Mouse (Mus musculus): ENCODE results near the gene Zbtb20. TPM values are rescaled to one million over a fixed set of nuclear protein-coding genes. Genes with fewer than 3 reads are reported as not detected.

Gene Zbtb20
- polyA plus RNA-seq, 1 experiment: 0.13 TPM

DNA sequence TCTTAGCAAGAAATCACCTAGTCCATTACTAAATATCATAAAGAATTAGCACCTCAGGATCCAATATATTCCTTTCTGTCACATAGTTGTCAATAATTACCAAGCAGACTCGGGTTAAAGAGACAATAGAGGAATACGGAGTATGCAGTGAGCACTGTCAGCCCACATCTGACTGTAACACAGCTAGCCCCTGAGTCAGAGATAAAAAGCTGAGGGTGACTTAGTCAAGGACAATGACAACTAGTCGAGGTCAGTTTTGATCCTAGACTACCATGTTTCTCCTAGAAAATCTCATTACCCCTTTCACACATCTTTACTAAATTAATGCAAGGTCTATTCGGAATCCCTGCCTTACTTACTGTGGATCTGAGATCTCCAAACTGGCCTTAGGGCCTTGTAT lies 465.0 kb downstream of the Zbtb20 start:
- Histone ChIP-seq H3K4me1 (ENCODE audit: control insufficient read depth) (no peaks in the 10 kb centered on the region), H3K27me3 (ENCODE audit: control insufficient read depth) (no peaks in the 10 kb centered on the region), H3K36me3 (ENCODE audit: control insufficient read depth) (no peaks in the 10 kb centered on the region), H3K9me3 (ENCODE audit: control insufficient read depth, low read length) (no peaks in the 10 kb centered on the region), H3K4me3 (replicated peaks) (no peak overlapping the region)
- TF ChIP-seq TAL1 (IDR thresholded peaks at IDR 0.05; ENCODE audit: low read length): no peak
- TF ChIP-seq GATA1 (IDR thresholded peaks at IDR 0.05; ENCODE audit: low read length): no peak

DNA sequence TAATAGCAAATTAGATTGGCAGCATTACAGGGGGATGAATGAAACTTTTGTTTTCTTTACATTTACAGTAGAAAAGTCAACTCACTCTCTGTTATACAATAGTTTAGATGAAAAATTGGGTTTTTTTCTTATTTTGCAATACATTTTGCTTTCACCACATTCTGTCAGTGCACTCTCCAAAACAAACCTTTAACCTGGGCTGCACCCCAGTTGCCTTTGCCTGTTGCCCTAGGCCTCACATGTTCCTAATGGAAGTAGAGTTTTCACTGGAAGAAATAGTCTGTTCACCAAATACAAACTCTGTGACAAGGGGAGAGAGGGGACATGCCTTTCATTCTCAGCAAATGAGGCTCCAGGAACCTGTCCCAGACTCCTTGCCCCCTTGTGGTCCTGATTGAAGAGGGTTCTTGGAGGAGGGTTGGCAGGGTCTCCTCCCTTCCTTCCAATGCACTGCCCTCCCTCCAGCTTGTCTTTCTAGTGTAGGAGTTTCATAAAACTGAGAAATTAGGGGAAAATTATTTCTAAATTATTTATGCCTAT lies 466.3 kb downstream of the Zbtb20 start:
- Histone ChIP-seq H3K4me3 (replicated peaks) (no peak overlapping the region), H3K27me3 (ENCODE audit: control insufficient read depth) (no peaks in the 10 kb centered on the region), H3K4me1 (ENCODE audit: control insufficient read depth) (no peaks in the 10 kb centered on the region), H3K9me3 (ENCODE audit: control insufficient read depth, low read length) (no peaks in the 10 kb centered on the region), H3K36me3 (ENCODE audit: control insufficient read depth) (no peaks in the 10 kb centered on the region)
- no peak for TF ChIP-seq TAL1 (IDR thresholded peaks at IDR 0.05; ENCODE audit: low read length)
- TF ChIP-seq GATA1 (IDR thresholded peaks at IDR 0.05; ENCODE audit: low read length): no peak

GRCm38 (mm10) chr16:43346094-43346493 lies 470.4 kb downstream of the Zbtb20 start:
- H3K4me1 ChIP-seq (ENCODE audit: control insufficient read depth): no peaks in the 10 kb centered on the region
- no peaks in the 10 kb centered on the region for H3K27me3 ChIP-seq (ENCODE audit: control insufficient read depth)
- no peaks in the 10 kb centered on the region for H3K9me3 ChIP-seq (ENCODE audit: control insufficient read depth, low read length)
- no peak overlapping the region for H3K4me3 ChIP-seq (replicated peaks)
- no peak for TF ChIP-seq GATA1 (IDR thresholded peaks at IDR 0.05; ENCODE audit: low read length)
- no peak for TF ChIP-seq TAL1 (IDR thresholded peaks at IDR 0.05; ENCODE audit: low read length)
- H3K36me3 ChIP-seq (ENCODE audit: control insufficient read depth): no peaks in the 10 kb centered on the region

- Histone ChIP-seq H3K4me1 (ENCODE audit: control insufficient read depth) (no peaks in the 10 kb centered on the region), H3K36me3 (ENCODE audit: control insufficient read depth) (no peaks in the 10 kb centered on the region), H3K9me3 (ENCODE audit: control insufficient read depth, low read length) (no peaks in the 10 kb centered on the region), H3K4me3 (replicated peaks) (no peak overlapping the region), H3K27me3 (ENCODE audit: control insufficient read depth) (no peaks in the 10 kb centered on the region)
- TF ChIP-seq TAL1 (IDR thresholded peaks at IDR 0.05; ENCODE audit: low read length): no peak
- no peak for TF ChIP-seq GATA1 (IDR thresholded peaks at IDR 0.05; ENCODE audit: low read length)
Observed at GRCm38 (mm10) chr16:43355776-43356645, 480.3 kb downstream of the Zbtb20 start.

DNA sequence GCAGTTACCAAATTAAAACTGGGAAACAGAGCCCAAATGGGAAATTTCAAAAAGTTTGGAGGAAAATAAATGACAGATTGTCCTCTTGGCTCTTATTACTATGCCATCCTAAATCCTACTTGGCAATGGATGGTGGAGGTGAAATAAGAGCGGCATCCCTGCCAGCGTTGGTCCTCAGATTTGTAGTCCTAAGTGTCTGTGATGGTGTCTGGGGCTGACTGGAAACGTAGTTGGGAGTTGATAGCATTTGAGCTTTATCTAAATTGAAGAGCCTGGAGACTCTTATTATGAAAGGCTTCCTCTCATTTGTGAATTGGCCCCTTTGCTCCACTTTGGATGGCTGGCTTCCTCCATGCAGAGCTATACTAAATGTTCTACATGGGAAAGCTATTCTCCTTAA lies 483.9 kb downstream of the Zbtb20 start:
- no peaks in the 10 kb centered on the region for H3K4me1 ChIP-seq (ENCODE audit: control insufficient read depth)
- TF ChIP-seq TAL1 (IDR thresholded peaks at IDR 0.05; ENCODE audit: low read length): no peak
- no peak for TF ChIP-seq GATA1 (IDR thresholded peaks at IDR 0.05; ENCODE audit: low read length)
- no peaks in the 10 kb centered on the region for H3K27me3 ChIP-seq (ENCODE audit: control insufficient read depth)
- H3K4me3 ChIP-seq (replicated peaks): no peak overlapping the region
- H3K36me3 ChIP-seq (ENCODE audit: control insufficient read depth): no peaks in the 10 kb centered on the region
- H3K9me3 ChIP-seq (ENCODE audit: control insufficient read depth, low read length): no peaks in the 10 kb centered on the region

DNA sequence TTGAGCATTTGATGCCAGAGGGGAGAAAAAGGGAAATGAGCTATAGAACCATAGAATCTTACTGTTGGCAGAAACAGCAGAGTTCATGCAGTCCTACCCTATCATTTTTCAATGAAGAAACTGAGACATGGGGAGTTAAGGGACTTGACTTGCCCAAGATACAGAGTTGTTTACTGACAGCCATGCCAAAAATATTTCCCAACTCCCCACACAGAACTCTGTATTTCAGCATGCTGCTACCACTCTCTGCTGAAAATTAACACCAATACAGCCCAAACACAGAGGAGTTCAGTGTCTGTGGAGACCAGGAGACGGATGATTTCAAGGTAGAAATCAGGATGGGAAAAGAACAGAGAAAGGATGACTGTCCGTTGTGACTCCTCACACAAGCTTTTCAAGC lies 484.4 kb downstream of the Zbtb20 start:
- no peaks in the 10 kb centered on the region for H3K27me3 ChIP-seq (ENCODE audit: control insufficient read depth)
- TF ChIP-seq GATA1 (IDR thresholded peaks at IDR 0.05; ENCODE audit: low read length) (no peak), TAL1 (IDR thresholded peaks at IDR 0.05; ENCODE audit: low read length) (no peak)
- no peak overlapping the region for H3K4me3 ChIP-seq (replicated peaks)
- H3K4me1 ChIP-seq (ENCODE audit: control insufficient read depth): no peaks in the 10 kb centered on the region
- H3K36me3 ChIP-seq (ENCODE audit: control insufficient read depth): no peaks in the 10 kb centered on the region
- no peaks in the 10 kb centered on the region for H3K9me3 ChIP-seq (ENCODE audit: control insufficient read depth, low read length)

- H3K36me3 ChIP-seq (ENCODE audit: control insufficient read depth): no peaks in the 10 kb centered on the region
- H3K4me3 ChIP-seq (replicated peaks): no peak overlapping the region
- TF ChIP-seq GATA1 (IDR thresholded peaks at IDR 0.05; ENCODE audit: low read length): no peak
- no peak for TF ChIP-seq TAL1 (IDR thresholded peaks at IDR 0.05; ENCODE audit: low read length)
- H3K27me3 ChIP-seq (ENCODE audit: control insufficient read depth): no peaks in the 10 kb centered on the region
- H3K9me3 ChIP-seq (ENCODE audit: control insufficient read depth, low read length): no peaks in the 10 kb centered on the region
- no peaks in the 10 kb centered on the region for H3K4me1 ChIP-seq (ENCODE audit: control insufficient read depth)
Observed at GRCm38 (mm10) chr16:43360838-43361480, 485.3 kb downstream of the Zbtb20 start.

GRCm38 (mm10) chr16:43362651-43363300 lies 487.1 kb downstream of the Zbtb20 start:
- no peaks in the 10 kb centered on the region for H3K27me3 ChIP-seq (ENCODE audit: control insufficient read depth)
- TF ChIP-seq TAL1 (IDR thresholded peaks at IDR 0.05; ENCODE audit: low read length): no peak
- no peak for TF ChIP-seq GATA1 (IDR thresholded peaks at IDR 0.05; ENCODE audit: low read length)
- no peak overlapping the region for H3K4me3 ChIP-seq (replicated peaks)

DNA sequence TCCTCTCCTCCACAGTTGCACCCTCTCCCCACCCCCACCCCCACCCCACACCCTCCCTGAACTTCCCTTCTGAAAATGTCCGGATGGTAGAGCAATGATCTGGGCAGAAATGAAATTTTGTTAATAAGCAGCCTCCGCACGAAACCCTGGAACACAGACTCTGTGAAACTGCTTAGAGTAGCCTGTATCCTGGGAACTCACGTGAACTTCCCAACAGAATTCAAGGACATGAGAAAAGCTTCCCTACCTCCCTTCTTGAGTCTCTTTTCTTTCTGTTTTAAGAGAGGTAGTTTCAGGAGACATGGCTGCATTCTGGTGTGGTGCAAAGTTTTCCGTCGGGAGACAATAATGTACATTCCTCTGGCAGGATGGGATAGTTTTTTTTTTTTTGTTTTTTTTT lies 487.6 kb downstream of the Zbtb20 start:
- Histone ChIP-seq H3K36me3 (ENCODE audit: control insufficient read depth) (no peaks in the 10 kb centered on the region), H3K4me3 (replicated peaks) (no peak overlapping the region), H3K9me3 (ENCODE audit: control insufficient read depth, low read length) (no peaks in the 10 kb centered on the region), H3K27me3 (ENCODE audit: control insufficient read depth) (no peaks in the 10 kb centered on the region), H3K4me1 (ENCODE audit: control insufficient read depth) (no peaks in the 10 kb centered on the region)
- TF ChIP-seq TAL1 (IDR thresholded peaks at IDR 0.05; ENCODE audit: low read length) (no peak), GATA1 (IDR thresholded peaks at IDR 0.05; ENCODE audit: low read length) (no peak)

More at GRCm38 (mm10) chr16:43362651-43363300, 487.1 kb downstream of the Zbtb20 start:
- H3K9me3 ChIP-seq (ENCODE audit: control insufficient read depth, low read length): no peaks in the 10 kb centered on the region
- H3K36me3 ChIP-seq (ENCODE audit: control insufficient read depth): no peaks in the 10 kb centered on the region
- H3K4me1 ChIP-seq (ENCODE audit: control insufficient read depth): no peaks in the 10 kb centered on the region

All from erythroblast, embryonic 14.5 days (primary cell).